Mouse (Mus musculus) cerebellum, adult 2 months (tissue): Measurements from ENCODE around the gene S100a9. TPM values are rescaled to one million over a fixed set of nuclear protein-coding genes. Genes with fewer than 3 reads are reported as not detected.

ENCODE experiments used
- DNase-seq, 2 experiments: peaks; one replicate each; pipeline ENCODE4 v3.0.0; 2021
- H3K27ac ChIP-seq: fragments of 200-500 bp; 2 replicates; pipeline ENCODE4 v1.5.1; 2012; ENCODE audit warnings: low read length, control low read depth, inconsistent platforms; ENCODE audit not compliant: insufficient read depth
- H3K27me3 ChIP-seq: fragments of 200-500 bp; 2 replicates; pipeline ENCODE4 v1.6.1; 2012; ENCODE audit warnings: inconsistent platforms, mild to moderate bottlenecking, low read length, moderate library complexity; ENCODE audit not compliant: control insufficient read depth, insufficient read depth
- H3K4me1 ChIP-seq: fragments of 200-500 bp; 2 replicates; pipeline ENCODE4 v1.6.1; 2011; ENCODE audit warnings: low read length; ENCODE audit not compliant: control insufficient read depth, insufficient read depth
- H3K4me3 ChIP-seq: fragments of 200-500 bp; replicated peaks from 2 replicates; pipeline ENCODE3; 2011; ENCODE audit warnings: mild to moderate bottlenecking, low read depth, low read length, control low read depth; ENCODE audit not compliant: insufficient read depth
- CTCF ChIP-seq: fragments of 200-500 bp; IDR thresholded peaks from 2 replicates; pipeline ENCODE4 v1.5.1; 2011; ENCODE audit warnings: low read depth, mild to moderate bottlenecking, control low read depth, low read length, moderate library complexity, borderline replicate concordance; ENCODE audit not compliant: insufficient read depth
- POLR2A ChIP-seq: fragments of 200-500 bp; IDR thresholded peaks from 2 replicates; pipeline ENCODE4 v1.6.1; 2011; ENCODE audit warnings: low read length, control low read depth, borderline replicate concordance; ENCODE audit not compliant: insufficient read depth
- WGBS: fragments of 180-500 bp; shearing (Covaris S2); methylation state at CpG from one replicate; pipeline ENCODE4 v1.1.7; 2018; 5-methylcytosine and 5-hydroxymethylcytosine counted together
- polyA plus RNA-seq: library from polyadenylated mRNA; depleted of rRNA; stranded (reverse); fragments of >200 nt; gene quantifications from 2 replicates; pipeline ENCODE4 v1.2.3, GENCODE M21; 2012; rRNA removed

The S100a9 gene
- polyA plus RNA-seq, 1 experiment, result 18.0 TPM

GRCm38 (mm10) chr3:90649832-90650231, 45.7 kb downstream of the S100a9 start:
- no peak overlapping the region for H3K4me3 ChIP-seq
- no peak overlapping the region for H3K27ac ChIP-seq
- 87% methylated on average over 2 of the region's 2 CpGs for WGBS
- DNase-seq, result no peak
- no peak for TF ChIP-seq POLR2A
- no peak for TF ChIP-seq CTCF
- H3K4me1 ChIP-seq, result no peaks in the 10 kb centered on the region
- no peaks in the 10 kb centered on the region for H3K27me3 ChIP-seq

GRCm38 (mm10) chr3:90648981-90649380, 46.5 kb downstream of the S100a9 start:
- H3K4me3 ChIP-seq, result no peak overlapping the region
- no peaks in the 10 kb centered on the region for H3K27me3 ChIP-seq
- no peak for TF ChIP-seq POLR2A
- TF ChIP-seq CTCF, result no peak
- no peak overlapping the region for H3K27ac ChIP-seq
- no peak for DNase-seq
- no peaks in the 10 kb centered on the region for H3K4me1 ChIP-seq

GRCm38 (mm10) chr3:90647291-90647690, 48.2 kb downstream of the S100a9 start:
- Histone ChIP-seq H3K4me1 (no peaks in the 10 kb centered on the region), H3K27me3 (no peaks in the 10 kb centered on the region)
- WGBS, result 78% methylated on average over 1 of the region's 1 CpGs

GRCm38 (mm10) chr3:90644220-90644619, 51.3 kb downstream of the S100a9 start:
- Histone ChIP-seq H3K4me3 (no peak overlapping the region), H3K27me3 (no peaks in the 10 kb centered on the region), H3K27ac (no peak overlapping the region), H3K4me1 (no peaks in the 10 kb centered on the region)
- TF ChIP-seq CTCF (peak; percentile 27; the same call in 1 of the 2 replicates), POLR2A (no peak)
- no peak for DNase-seq
- WGBS, result 46% methylated on average over 3 of the region's 3 CpGs

More at GRCm38 (mm10) chr3:90647291-90647690, 48.2 kb downstream of the S100a9 start:
- TF ChIP-seq POLR2A, result no peak
- no peak for TF ChIP-seq CTCF
- H3K27ac ChIP-seq, result no peak overlapping the region
- DNase-seq, result no peak
- no peak overlapping the region for H3K4me3 ChIP-seq

Other genes starting within 250 kb of the S100a9 start
- gene Npr1, start 229.9 kb downstream of the S100a9 start, polyA plus RNA-seq, result 16.1 TPM in 2 replicates
- gene Ilf2, start 219.6 kb downstream of the S100a9 start, polyA plus RNA-seq, result 98.7 and 107 TPM in 2 replicates
- gene Snapin, start 204.7 kb downstream of the S100a9 start, polyA plus RNA-seq, result 77.6 and 82.4 TPM in 2 replicates
- 148 and 151 TPM in 2 replicates for gene Chtop, start 186.2 kb downstream of the S100a9 start, polyA plus RNA-seq
- gene S100a1, start 181.3 kb downstream of the S100a9 start, polyA plus RNA-seq, result 205 and 240 TPM in 2 replicates
- gene S100a13, start 181.3 kb downstream of the S100a9 start, polyA plus RNA-seq, result 57.9 and 66.1 TPM in 2 replicates
- not detected in 2 replicates for gene S100a14, start 168.9 kb downstream of the S100a9 start, polyA plus RNA-seq
- gene S100a16, start 158.5 kb downstream of the S100a9 start, polyA plus RNA-seq, result 137 and 149 TPM in 2 replicates
- 0.86 and 1.3 TPM in 2 replicates for gene S100a3, start 135.1 kb downstream of the S100a9 start, polyA plus RNA-seq
- gene S100a2, start 105.5 kb downstream of the S100a9 start, polyA plus RNA-seq, result not detected in 2 replicates
- gene Gm42674, start 93.8 kb downstream of the S100a9 start, polyA plus RNA-seq, result not detected in 2 replicates
- 2.7 and 4.1 TPM in 2 replicates for gene S100a4, start 92.0 kb downstream of the S100a9 start, polyA plus RNA-seq
- gene S100a5, start 87.2 kb downstream of the S100a9 start, polyA plus RNA-seq, result not detected in 2 replicates
- 32.0 and 36.0 TPM in 2 replicates for gene S100a6, start 82.8 kb downstream of the S100a9 start, polyA plus RNA-seq
- 0.31 and 0.38 TPM in 2 replicates for gene S100a7a, start 41.7 kb downstream of the S100a9 start, polyA plus RNA-seq
- 4.4 and 8.4 TPM in 2 replicates for gene S100a8, start 26.7 kb downstream of the S100a9 start, polyA plus RNA-seq
- gene Pglyrp4, start 31.2 kb upstream of the S100a9 start, polyA plus RNA-seq, result not detected in 2 replicates
- not detected in 2 replicates for gene Gm5849, start 82.2 kb upstream of the S100a9 start, polyA plus RNA-seq